ENCODE assay signal across 9 mouse cellular contexts in the genomic region with DNA sequence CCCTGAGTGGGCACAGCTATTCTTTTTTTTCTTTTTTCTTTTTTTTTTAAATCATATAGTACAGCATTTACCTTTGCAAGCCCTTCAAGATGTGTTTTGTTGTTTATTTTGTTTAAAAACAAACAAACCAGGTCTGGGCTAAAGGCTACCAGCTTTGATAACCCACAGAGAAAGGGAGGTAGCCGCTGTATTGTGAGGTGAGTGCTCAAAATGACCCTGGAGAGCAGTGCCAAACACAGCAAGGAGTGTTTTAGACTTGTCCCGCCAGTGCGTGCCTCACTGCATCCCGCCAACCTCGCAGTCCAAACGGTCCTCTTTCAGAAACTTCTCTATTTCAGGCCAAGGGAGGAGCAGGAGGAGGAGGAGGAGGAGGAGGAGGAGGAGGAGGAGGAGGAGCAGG.
A peak's percentile ranks its signal among the peaks of the same experiment; 100 is the strongest.
DNase-seq lines count a peak whose midpoint lies in the region; ATAC-seq and TF ChIP-seq lines count a peak whose summit lies in the region.
"Had no signal": no experiment of that assay in that cellular context is flagged by ENCODE, and none has a peak within 500 bp of the region (broad histone marks: within the 10 kb centered on the region; RNA-seq: fewer than 3 reads in every experiment).

No protein-coding gene starts in this region.

- no peak overlapping the region for H3K4me3 ChIP-seq in bone marrow, adult 2 months (replicated peaks; ENCODE audit: control insufficient read depth, low read depth, low read length)
- no peak overlapping the region for H3K4me3 ChIP-seq in intestine, embryonic 14.5 days (ENCODE audit: low read depth, low read length)

- H3K9me3 ChIP-seq in intestine, embryonic 14.5 days (ENCODE audit: control insufficient read depth, low read length) = no peaks in the 10 kb centered on the region

- H3K4me2 ChIP-seq in intestine, embryonic 14.5 days (ENCODE audit: low read length) = no peak overlapping the region

- ATAC-seq in intestine, embryonic 14.5 days (replicated peaks; ENCODE audit: low FRiP score, low TSS enrichment, low read depth) = no peak

- DNase-seq in kidney, adult 18-20 months = peak; percentile 16
- no peak for DNase-seq in kidney, postnatal 4 days
- no peak for DNase-seq in intestine, embryonic 14.5 days (ENCODE audit: low spot score)
- peak; percentile 39 for DNase-seq in lung, postnatal 36 days
- no peak for DNase-seq in frontal cortex, postnatal 10 days (ENCODE audit: low spot score in 2 of 2)
- DNase-seq in testis, postnatal 10 days (ENCODE audit: low spot score) = no peak
- no peak for DNase-seq in spleen, postnatal 36 days (ENCODE audit: low spot score in 2 of 2)
- DNase-seq: cerebellum, adult 9-11 months had no signal

- no peak for TF ChIP-seq CTCF in bone marrow, adult 2 months (IDR thresholded peaks at IDR 0.05; ENCODE audit: control insufficient read depth, insufficient read depth, low read length)

- no peak for TF ChIP-seq POLR2A in bone marrow, adult 2 months (IDR thresholded peaks at IDR 0.05; ENCODE audit: borderline replicate concordance, control insufficient read depth, low read depth, low read length)

- WGBS in bone marrow, adult 2 months = 8% methylated on average over 6 of the region's 6 CpGs
- WGBS in intestine, embryonic 14.5 days = 44% methylated on average over 6 of the region's 6 CpGs

- H3K27ac ChIP-seq in bone marrow, adult 2 months (ENCODE audit: control insufficient read depth, insufficient read depth, low read depth, low read length, poor library complexity) = peak overlapping the region; percentile 20; the same call in 1 of the 2 replicates
- peak overlapping the region; percentile 73 for H3K27ac ChIP-seq in intestine, embryonic 14.5 days (ENCODE audit: low read depth)

- H3K36me3 ChIP-seq in intestine, embryonic 14.5 days (ENCODE audit: control insufficient read depth, insufficient read depth, low read length) = no peaks in the 10 kb centered on the region

- H3K9ac ChIP-seq in intestine, embryonic 14.5 days (ENCODE audit: low read length) = no peak overlapping the region

- H3K27me3 ChIP-seq in intestine, embryonic 14.5 days (replicated peaks; ENCODE audit: control insufficient read depth, insufficient read depth, low read length) = no peaks in the 10 kb centered on the region

- H3K4me1 ChIP-seq in bone marrow, adult 2 months (ENCODE audit: control insufficient read depth, insufficient read depth, low read length) = peaks cover 1% of the 10 kb centered on the region; the same call in 1 of the 2 replicates
- peaks cover 17% of the 10 kb centered on the region; the same call in 1 of the 2 replicates for H3K4me1 ChIP-seq in intestine, embryonic 14.5 days (replicated peaks; ENCODE audit: control insufficient read depth, insufficient read depth, low read length)

Comparison
In these comparisons a context has a peak if more than half of its experiments do, and no peak if none do; other contexts are left out.
1. DNase-seq: peak in kidney, adult 18-20 months (single experiment) and lung, postnatal 36 days (single experiment); none in kidney, postnatal 4 days (0 of 2), intestine, embryonic 14.5 days (single experiment), frontal cortex, postnatal 10 days (0 of 2), testis, postnatal 10 days (single experiment) and spleen, postnatal 36 days (0 of 2).